Mouse (Mus musculus) Muller cell, postnatal 12 days (primary cell): ENCODE results near the gene B3galt1.
A peak's percentile ranks its signal among the peaks of the same experiment; 100 is the strongest.

Source experiments
- DNase-seq: peaks from one replicate; pipeline ENCODE4 v3.0.0-alpha.2; 2015; ENCODE audit errors: inconsistent ontology term

B3galt1 gene

DNA sequence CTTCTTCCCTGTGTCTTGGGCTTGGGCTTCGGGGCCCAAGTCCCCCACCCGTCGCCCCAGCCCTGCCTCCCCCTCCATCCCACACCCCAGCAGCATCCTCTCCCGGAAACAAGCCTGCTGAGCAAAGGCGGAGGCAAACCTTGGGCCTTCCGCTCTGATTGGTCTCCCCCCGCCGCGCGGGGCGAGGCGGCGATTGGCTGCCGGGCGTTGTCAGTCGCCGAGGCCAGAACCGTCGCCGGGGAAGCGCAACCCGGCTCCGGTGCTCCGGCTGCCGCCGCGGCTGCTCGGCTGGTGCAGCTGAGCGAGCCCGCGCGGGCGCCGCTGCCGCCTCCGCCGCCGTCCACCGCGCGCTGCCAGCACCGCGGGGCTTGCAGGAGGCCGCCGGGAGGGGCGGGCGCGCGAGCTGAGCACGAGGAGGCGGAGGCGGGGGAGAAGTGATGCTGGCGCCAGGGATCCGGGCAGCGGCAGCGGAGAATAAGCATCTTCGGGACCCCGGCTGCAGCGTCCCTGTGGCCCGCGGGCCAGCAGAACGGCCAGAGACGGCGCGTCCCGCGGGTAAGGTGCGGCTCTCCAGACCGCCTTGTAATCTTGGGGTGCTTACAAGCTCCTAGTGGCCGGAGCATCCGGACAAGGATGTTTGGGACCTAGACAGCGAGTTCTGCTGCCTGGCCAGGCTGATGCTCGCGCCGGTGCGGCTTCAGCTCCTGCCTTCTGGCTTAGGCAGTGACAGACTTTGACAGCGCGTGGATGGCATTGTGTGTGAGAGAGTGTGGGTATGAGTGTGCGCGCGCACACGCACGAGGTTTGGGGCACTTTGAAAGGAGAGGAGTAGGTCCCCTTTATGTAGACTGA, at the start of gene B3galt1:
TSS of gene B3galt1 (plus strand) at position 392 of the 852 bp plus-strand sequence.
- DNase-seq: peak; percentile 96

- DNase-seq: no peak
These were observed 49.3 kb upstream of the B3galt1 start for GRCm38 (mm10) chr2:67516405-67516804.

DNA sequence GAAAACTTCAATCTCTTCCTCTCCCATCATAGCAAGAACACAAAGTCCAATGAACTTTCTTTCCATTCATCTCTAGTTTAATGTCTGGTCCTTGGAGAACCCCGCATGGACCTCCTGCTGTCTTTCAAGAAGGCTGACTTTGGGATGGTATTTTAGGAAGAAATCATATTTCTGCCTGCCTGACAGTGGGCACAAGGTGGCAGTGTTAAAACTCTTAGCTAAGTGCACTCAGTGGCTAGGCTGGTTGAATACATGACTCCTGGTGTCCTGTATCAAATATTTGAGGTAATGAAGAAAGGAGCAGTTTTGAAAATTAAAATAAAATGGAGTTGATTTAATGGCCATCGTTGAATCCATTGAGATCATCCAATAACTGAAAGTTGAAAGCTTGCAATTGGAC, 30.3 kb upstream of the B3galt1 start:
- no peak for DNase-seq

DNA sequence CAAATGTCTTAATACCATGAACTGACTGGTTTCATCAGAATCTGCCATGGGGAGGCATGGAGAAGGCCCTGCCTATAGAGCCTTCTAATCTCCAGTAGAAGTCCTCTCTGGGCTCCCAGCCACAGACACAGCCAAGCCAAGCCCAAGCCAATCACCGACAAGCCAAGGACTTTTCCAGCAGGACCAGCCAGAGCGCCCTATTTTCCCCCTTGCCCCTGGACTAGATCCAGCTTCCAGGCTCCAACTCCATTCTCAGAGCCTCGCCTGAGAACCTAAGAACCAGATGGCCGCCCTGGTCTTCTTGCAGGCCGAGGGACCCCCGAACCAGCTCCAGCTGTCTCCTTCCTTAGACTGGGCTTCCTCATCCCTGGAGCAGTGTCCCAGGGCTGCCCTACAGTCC, 26.2 kb upstream of the B3galt1 start:
- DNase-seq: no peak

- peak; percentile 11 for DNase-seq
These were observed 23.5 kb upstream of the B3galt1 start for GRCm38 (mm10) chr2:67541957-67542696.

- DNase-seq: no peak
These were observed 21.2 kb upstream of the B3galt1 start for GRCm38 (mm10) chr2:67544426-67544825.

DNA sequence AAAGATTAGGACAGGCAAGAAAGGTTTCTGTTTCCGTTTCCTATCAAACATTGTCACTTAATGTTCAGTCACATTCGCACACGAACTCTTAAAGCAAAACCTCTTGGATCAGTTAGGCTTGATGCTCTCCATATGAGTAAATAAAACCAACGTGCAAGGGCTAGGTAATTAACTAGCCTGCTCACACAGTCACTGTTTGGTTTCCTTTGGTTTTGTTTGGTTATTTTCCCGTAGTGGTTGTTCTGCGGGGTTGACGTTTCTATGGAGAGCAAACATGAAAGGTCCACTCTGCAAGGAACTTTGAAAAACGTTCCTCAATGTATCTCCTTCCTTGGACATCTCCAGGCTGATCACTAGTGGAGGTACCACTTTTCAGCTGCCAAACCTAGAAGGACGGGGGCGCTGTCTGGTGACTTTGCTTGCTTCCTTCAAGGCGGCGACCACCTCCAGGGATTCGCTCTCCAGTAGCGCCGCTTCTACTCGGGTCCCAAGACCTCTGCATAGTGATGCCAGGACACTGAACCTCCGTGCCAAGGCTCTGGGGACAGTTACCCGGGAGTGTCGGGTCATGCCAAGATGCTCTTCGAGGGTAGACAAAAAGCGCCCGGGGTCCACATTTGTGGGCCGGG, 706 bp upstream of the B3galt1 start:
- DNase-seq: no peak

DNA sequence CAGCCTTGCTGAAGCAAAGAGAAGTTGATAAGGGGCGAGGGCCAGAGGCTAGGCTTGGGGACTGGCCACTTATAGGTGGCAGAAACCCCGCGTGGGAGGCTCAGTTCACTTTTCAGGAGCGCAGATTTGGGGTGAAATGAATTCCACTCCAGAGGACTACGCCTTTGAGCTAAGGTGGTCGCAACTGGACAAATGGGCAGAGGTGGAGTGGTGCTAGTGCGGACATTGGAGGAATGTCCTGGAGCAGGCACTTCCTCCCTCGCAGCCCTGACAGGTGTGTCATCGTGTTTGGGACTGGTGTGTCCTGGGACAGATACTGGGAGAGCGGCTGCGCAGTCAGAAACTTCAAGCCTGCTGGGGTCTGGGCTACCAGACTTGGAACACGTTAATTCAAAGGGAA, 895 bp downstream of the B3galt1 start:
- DNase-seq: peak; percentile 55

- DNase-seq: peak; percentile 72
These were observed 1.5 kb downstream of the B3galt1 start for GRCm38 (mm10) chr2:67567141-67567680.

- DNase-seq: peak; percentile 27
These were observed 11.0 kb downstream of the B3galt1 start for GRCm38 (mm10) chr2:67576634-67577033.

- DNase-seq: no peak
These were observed 17.4 kb downstream of the B3galt1 start for GRCm38 (mm10) chr2:67583091-67583490.

DNA sequence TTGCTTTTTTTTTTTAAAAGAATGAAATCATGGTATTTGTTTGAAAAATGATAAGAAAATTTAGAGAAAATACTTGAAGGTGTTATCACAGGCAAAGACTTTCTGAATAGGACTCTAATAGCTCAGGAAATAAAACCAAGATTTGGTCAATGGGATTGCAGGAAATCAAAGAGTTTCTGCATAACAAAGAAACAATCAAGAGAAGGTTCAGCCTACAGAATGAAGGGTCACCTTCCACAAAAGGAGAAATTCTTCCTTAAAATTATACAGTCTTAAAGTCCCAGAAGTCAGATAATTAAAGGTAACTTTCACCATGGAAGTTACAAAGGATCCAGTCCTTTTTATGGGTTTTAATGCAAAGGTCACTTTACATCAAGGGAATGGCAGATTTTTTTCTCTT, 24.7 kb downstream of the B3galt1 start:
- no peak for DNase-seq

DNA sequence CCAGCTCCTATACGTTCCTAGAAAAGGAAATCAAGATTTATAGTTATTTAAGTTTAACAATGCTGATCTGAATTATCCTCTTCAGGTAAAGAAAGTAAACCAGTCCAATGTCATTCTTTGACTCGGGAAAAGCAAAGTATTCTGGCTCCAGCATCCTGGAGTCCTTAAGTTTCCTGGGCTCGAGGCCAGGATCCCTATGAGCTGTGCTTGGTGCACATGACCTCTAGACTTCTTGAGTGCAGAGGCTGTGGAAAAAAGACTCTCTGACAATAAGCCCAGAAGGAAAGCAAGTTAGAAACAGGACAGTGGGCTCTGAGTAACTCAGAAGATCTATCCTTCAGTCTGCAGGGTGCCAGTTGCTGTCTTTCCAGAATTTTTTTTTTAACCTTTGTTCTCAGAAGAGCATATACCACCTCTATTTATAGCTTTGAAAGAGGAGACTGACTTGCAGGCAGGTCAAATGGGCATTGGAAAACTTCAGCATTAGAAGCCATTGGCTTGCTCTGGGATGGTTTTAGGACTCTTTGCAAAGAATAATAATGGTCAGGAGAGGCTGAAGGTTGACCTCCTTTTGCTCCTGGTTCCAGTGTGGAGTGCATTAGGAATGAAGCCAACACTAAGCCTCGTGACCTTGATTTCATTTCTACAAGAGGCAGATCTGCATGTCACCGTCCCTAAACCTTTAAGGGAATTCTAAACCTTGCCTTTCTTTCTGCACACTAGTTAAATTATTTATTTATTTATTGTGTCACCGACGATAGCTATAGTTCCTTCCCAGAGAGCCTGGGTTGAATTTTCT, 26.4 kb downstream of the B3galt1 start:
- DNase-seq: peak; percentile 22

DNA sequence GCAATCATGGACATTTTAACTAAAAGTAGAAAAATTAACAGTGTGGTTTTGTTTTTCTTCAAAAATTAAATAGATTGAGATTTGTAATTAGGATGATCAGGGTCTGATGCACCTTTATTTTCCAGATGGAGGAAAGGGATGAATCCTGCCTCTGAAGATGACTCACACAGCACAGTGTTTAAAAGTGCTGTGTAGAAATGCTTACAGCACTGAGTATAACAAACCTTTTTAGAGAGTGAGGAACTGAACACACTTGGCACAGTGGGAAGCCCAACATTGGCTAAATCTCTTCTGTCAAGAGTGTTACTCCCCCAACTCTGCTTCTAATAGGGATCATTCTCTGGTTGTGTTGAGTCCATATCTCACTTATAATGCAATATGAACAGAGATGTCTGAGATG, 57.2 kb downstream of the B3galt1 start:
- no peak for DNase-seq

DNA sequence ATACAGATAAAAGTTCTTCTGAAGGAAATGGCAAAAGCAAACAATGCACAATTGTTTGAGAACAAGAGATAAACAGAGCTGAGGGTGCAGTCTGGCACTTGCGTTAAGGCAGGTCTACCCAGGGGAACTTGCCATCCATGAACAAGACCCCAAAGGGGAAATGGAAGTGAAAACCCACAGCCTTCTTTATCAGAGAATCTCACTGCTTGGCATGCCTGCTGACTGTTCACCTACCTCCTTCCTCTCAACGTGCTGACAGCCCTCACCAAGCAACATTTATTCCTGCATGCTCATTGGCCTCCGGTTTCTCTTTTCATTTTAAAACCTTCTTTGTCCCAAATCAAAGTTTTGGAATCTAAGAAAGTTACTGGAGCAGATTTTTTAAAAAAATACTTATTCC, 62.0 kb downstream of the B3galt1 start:
- DNase-seq: peak; percentile 29

- no peak for DNase-seq
These were observed 62.6 kb downstream of the B3galt1 start for GRCm38 (mm10) chr2:67628289-67628688.

- no peak for DNase-seq
These were observed 89.2 kb downstream of the B3galt1 start for GRCm38 (mm10) chr2:67654847-67655246.

- DNase-seq: no peak
These were observed 91.7 kb downstream of the B3galt1 start for GRCm38 (mm10) chr2:67657372-67657771.

DNA sequence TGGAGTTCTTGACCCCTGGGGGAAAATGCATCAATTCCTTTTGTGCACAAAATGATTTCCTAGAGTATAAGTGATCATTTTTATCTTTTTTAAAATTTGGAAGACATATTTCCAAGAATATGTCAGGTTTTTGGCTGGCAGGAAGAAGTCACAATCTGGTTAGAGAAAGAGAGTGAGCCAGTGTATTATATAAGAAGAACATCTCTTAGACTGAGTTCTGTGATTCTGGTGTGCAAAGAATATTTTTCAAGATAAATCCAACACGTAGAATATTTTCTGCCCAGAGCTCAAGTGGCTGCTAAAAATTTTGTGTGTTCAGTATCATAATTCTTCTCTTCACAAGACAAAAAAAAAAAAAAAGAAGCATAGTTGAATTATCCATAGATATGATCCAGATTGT, 92.4 kb downstream of the B3galt1 start:
- no peak for DNase-seq

- peak; percentile 56 for DNase-seq
These were observed 106.0 kb downstream of the B3galt1 start for GRCm38 (mm10) chr2:67671721-67672120.

GRCm38 (mm10) chr2:67677697-67678096, 112.0 kb downstream of the B3galt1 start:
- DNase-seq: peak; percentile 64
